Mouse (Mus musculus) urinary bladder, postnatal 36 days (tissue): ENCODE results near the gene Uqcr11.

ENCODE experiments used
- DNase-seq, 2 experiments: peaks; one replicate each; pipeline ENCODE4 v3.0.0; 2022; ENCODE audit warnings: low spot score in 2 of 2, mixed read lengths in 1 of 2

The Uqcr11 gene

DNA sequence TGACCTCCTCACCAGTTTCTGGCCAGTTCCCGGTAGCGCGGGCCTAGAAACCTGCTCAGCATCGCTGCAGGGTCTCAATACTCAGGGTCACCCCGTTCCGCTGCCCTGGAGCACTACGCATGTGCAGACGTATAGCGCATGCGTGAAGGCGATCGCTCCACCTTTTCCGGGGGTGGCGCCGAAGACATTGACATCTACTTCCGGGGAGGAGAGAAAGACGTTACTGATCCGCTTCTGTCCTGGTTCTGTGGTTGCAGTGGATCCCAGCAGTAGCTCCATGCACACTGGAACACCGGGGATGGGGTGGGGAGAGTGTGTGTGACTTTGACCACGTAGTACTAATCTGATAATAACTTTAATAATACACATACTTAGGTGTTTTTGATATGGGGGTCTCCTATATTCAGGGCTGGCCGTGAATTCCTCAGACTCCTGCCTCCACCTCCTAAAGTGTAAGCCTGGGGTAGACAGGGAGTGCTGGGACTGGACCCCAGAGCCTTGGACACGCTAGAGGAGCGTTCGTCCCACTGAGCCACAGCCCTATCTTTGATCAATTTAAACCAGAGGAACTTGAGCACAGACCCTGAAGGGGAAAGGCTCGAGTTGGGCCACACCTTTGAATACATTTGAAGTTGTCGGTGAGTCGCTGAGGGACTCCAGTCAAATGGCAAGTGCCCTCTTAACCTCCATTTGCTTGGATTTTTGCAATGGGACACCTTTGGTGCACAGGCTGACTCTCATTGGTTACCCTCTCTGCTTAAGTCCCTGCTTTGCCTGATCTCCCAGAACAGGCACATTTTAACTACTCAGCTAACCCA is at the start of gene Uqcr11:
Uqcr11 (minus strand) TSS at position 147 of the 818 bp plus-strand sequence.
- DNase-seq: peak; percentile 86 to 93

DNA sequence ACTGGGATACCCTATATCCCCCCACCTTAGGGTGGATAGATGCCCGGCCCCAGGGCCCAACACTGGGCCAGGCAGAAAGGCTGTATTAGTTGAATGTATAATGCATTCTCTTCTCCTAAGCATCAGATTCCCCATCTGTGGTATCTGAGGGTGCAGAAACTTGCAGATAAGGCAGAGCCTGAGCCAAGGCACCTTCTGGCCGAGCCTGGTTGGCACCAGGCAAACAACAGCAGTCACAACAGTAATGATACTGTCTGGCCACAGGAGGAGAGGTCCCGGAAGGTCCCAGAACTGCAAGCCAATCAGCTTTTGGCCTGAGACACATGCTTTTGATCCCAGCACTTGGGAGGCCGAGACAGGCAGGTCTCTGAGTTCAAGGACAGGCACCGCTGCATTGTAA is 49.1 kb upstream of the Uqcr11 start:
- DNase-seq: no peak

DNA sequence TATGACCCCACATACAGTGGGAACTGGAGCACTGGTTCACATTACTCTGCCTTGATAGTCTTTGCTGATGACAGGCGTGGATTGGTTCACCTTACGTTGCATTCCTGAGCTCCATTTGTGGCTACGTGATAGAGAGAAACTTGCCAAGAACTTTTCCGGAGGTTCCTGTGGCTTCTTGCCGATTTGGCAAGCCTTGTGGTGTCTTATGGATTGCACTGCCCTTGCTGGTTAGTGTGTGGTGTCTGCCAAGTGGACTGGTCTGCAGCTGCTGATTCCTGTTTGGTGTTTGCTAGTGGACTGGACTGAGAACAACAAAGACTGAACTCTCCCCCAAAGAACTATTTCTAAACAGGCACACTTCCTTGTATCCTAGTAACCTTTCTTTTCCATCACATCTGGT is 48.2 kb upstream of the Uqcr11 start:
- no peak for DNase-seq

DNA sequence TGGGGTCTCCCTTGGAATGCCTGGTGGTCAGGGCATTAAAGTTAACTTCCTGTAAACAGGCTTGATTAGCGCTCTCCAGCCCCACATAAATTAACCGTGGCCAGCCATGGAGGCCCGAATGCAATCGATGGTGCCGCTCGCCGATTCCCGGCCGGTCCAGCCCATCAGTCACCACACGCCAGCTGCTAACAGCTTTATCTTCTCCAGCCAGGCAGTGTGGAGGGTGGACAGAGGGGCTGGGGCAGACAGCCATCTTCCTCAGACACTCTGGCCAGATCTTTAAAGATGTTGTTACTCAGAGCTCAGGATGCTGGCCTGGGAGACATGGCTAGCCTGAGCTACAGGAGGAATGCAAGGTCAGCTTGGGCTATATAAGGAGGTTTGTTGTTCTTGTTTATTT is 47.0 kb upstream of the Uqcr11 start:
- no peak for DNase-seq

DNA sequence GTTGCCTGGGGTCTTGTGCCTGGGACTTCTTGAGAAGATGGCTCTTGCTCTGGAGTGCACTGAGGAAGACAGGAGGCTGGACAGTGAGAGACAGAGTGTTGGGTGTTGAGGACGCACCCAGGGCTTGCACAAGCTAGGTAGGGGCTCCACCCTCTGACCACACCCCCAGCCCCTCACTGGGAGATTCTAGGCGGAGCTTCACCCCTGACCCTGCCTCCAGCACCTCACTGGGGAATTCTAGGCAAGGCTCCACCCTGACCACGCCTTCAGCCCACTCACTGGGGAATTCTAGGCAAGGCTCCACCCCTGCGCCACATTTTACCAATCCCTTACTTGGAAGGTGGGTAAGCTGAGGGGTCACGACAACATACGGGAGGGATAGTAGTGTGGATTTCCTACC is 44.0 kb upstream of the Uqcr11 start:
- DNase-seq: no peak

DNA sequence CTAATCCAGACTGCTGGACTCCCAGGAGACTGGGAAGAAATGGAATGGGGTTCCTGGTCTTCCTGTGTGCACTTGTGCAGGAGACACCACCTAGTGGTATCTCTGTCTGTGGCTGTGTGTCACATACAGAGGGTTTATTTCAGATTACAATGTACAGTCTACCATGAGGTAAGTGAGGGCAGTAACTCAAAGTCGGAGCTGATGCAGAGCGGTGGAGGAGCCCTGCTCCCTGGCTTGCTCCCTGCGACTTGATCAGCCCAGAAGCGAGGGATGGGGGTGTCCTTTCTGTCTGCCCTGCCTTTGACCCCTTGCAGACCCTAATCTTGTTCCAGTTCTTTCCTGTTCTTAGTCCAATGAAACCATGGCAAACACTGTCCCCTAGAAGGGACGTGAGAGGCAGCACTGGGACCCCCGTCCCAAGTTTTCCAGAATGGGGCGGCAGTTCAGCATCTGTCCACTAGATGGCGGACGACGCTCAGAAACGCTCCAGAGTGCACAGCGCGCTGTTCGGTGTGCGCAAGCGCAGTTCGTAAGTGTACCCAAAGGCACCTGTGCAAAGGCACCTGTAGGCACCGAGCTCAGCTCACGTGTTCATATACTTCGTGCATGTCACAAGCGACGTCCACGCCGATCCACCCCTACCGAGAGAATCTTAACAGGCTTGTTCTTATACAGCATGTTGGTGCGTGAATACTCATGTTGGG is 39.4 kb upstream of the Uqcr11 start:
- DNase-seq: peak; percentile 56 to 79

DNA sequence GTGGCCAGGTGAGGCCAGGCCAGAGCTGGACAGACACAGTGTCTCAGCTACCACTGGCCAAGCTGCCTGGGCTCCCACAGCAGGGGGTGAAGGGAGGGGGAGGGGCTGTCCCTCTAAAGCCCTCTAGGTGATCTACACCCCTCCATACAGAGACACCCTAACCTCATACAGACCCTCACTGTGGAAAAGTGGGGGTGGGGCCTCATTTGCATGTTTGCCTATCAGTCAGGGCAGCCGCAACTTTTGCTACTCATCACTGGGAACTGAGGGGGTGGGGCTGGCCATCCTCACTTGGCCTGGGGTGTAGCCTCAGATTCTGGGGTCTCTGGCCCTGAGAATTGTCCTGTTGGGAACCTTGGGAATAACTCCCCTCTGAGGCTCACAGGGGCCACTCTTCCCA is 38.4 kb upstream of the Uqcr11 start:
- DNase-seq: no peak

DNA sequence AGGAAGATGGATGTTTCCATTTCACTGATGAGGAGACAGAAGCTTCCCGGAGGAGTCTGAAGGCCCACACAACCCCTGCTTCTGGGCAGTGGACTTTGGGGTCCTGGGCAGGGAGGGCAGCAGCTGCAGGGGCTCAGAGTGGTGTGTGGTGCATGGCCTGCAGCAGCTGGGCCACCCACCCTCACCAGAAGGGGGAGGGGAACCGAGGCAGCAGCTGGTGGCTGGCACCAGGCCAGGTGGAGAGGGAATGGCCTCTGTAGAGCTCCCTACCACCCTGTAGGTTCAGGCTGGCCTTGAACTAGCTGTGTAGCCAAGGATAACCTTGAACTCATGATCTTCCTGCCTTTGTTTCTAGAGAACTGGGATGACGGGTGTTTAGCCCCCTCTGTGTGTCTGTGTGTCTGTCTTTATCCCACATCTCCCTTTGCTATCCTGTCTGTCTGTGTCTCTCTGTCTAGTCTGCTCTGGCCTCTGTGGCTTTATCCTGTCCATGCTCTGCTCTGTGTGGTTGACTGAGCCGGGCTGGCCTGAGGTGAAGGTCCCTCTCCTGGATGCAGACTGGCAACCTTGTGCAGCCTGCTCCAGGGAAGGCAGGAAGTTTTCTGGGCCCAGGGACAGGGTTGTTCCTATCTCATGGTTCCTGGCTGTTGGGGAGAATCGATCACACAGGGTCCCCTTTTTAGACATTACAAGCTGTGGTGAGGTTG is 37.9 kb upstream of the Uqcr11 start:
- no peak for DNase-seq

DNA sequence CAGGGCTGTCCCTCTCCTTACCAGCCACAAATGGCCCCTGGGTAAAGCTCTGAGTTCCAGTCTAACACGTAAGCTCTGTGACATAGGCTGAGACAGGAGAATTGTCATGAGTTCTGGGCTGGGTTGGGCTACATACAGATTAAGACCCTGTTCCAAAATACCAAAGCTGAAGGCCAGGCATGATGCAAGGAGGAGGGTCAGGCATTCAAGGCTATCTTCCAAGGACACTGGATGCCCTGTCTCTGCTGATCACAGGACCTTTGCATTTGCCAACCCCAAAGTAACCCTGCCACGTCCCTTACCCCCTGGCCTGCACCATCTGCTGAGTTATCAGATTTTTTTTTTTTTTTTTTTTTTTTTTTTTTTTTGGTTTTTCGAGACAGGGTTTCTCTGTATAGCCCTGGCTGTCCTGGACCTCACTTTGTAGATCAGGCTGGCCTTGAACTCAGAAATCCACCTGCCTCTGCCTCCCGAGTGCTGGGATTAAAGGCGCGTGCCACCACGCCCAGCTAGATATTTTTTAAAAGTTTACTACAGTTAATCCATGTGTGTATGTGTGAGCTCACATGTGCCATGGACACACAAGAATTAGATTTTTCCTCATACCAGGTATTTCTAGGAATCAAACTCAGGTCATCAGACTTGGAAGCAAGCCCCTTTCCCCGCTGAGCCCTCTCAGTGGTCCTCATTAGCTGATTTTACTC is 37.1 kb upstream of the Uqcr11 start:
- no peak for DNase-seq

DNA sequence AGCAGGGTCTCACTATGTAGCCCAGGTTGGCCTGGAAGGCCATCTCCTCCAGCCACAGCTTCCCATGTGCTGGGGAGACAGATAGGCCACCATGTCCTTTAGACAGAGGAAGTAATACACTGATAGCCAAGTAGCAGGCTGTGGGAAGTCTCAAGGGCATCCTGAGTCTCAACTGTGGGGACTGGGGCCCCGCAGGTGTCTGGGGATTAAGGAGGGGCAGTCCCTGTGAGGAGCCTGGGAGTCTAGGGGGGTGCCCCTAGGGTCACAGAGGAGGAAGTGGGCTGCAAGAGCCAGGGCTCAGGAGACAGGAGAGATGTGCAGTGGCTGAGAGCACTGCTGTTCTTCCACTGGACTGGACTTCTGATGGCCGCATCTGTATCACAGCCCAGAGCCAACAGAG is 36.4 kb upstream of the Uqcr11 start:
- DNase-seq: no peak

DNA sequence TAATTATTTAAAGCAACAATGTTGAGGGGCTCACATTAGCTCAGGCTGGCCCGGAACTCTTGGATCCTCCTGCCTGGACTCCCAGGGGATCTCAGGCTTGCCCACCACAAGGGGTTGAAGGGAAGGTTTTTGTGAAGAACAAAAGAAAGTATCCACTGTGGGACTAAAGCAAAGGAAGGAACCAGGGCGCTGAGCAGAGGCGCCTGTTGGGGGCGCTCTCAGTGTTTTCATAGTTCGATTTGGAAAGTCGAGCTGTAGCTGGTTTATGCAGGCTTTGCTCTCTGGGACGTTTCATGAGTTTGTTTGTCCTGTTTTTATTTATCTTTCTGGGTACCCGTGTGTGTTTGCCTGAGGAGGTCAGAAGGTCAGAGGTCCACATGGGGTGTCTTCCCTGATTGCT is 35.0 kb upstream of the Uqcr11 start:
- no peak for DNase-seq

DNA sequence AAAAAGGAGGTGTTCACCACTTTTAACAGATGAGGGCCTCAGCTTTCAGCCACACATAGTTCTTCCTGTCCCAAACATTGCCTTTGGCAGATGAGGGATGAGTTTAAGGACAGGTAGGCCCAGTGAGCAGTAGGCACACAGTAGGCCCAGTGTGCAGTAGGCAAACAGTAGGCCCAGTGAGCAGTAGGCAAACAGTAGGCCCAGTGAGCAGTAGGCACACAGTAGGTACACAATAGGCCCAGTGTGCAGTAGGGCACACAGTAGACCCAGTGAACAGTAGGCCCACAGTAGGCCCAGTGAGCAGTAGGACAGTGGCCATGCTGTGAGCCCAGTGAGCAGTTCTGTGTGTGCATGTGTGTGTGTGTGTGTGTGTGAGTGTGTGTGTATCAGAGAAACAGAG is 33.4 kb upstream of the Uqcr11 start:
- no peak for DNase-seq

DNA sequence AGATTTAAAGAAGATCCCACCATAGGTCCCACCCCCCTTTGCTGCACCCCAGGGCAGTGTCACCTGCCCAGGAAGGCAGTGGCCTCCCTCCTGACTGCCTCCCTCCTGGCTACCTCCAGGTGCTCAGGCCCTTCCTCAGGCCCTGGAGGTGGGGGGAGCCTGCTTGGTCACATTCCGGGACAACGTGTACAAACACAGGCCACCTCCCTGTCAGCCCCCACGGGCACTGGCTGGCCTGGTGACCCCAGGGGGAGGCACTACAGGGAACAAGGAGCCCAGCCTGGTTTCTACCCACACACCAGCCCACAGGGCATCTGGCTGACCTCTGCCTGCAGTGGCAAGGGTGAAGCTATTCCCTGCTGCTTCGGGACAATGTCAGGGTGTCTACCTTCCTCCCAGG is 31.3 kb upstream of the Uqcr11 start:
- DNase-seq: peak; percentile 33 to 57

DNA sequence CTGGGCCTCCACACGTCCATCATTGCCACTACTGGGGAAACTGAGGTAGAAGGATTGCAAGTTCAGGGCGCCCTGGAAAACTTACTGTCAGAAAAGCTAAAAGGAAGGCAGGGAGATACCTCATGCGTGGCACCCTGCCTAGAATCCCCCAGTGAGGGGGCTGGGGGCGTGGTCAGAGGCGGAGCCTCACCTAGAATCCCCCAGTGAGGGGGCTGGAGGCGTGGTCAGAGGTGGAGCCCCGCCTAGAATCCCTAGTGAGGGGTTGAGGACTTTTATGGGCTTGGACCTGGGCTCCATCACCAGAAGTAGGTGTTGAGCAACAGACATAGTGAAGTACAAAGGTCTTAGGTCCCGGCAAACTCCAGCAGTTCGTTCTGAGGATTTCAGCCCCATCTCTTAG is 29.6 kb upstream of the Uqcr11 start:
- peak; percentile 26 to 40 for DNase-seq

DNA sequence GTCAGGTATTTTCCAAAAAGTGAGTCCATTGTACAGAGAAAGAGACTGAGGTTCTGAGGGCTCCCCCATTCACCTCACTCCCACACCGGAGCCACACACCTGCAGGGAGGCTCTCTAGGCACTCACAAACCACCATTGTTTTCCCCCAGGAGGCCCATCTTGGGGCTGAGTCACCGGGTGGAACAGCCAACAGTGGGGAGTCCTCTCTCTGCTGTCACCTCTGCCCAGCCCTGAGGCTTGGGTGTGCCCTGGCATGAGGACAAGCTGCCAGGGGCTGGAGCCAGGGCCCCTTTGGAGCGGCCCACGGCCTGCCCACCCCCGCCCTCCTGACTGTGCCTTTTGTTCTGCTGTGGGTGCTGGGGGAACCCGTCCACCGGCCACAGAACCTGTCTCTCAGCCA is 29.1 kb upstream of the Uqcr11 start:
- peak; percentile 48 to 61 for DNase-seq

DNA sequence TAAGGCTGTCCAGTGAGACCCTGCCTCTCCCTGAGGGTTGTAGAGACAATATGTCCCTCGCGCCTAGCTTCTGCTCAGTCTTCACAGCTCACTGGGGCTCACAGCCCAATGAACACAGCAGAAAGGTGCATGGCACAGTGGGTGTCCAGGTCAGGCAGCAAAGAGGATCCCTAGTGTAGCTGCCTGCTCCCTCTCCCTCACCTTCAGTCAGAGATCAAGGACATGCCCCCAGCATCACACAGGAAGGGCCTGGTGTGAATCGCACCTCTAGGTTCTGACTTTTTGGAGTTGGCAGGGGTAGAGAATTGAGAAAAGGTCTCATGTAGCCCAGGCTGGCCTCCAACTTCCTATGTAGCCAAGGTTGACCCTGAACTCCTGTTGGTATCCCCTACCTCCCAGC is 28.2 kb upstream of the Uqcr11 start:
- DNase-seq: no peak

DNA sequence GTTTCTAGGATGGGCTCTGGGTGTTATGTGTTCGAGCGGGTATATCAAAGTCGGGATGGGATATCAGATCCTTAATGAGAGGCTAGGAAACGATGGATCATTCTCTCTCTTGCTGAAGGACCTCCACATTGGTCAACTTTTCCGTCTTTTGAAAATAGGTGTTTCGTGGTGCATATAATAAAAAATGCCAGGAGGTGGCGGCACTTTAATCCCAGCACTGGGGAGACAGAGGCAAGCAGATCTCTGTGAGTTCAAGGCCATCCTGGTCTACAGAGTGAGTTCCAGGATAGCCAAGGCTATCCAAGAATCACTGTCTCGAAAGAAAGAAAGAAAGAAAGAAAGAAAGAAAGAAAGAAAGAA is 27.6 kb upstream of the Uqcr11 start:
- DNase-seq: no peak

DNA sequence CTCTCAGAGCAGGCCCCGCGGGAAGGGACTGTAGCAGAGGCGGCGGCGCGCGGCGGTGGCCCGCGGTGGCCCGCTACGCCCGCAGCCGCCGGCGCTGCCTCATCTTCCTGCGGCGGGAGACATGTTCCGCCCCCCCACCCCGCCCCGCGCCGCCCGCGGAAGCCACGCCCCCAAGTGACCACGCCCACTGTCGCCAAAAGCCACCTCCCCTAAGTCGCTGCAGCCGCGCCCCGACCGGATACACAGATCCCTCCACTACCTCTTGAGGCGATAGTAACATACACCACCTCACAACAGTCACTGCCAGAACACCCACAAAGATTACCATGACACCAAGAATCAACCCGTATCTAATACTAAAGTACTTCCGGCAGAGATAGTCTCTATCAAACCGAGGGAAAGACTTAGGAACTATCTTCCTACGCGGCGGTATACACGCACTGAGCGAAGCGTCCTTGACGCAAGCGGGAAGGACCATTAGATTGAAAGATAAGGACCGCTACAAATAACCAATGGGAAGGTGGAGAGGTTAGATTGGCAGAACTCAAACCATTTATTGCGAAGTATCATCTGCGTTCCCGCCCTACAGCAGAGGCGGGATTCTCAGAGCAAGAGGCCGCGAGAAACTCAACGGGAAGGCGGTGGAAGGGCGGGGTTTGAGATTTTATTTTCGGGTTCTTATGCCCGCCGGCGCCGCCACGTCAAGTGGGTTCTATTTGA is 27.0 kb upstream of the Uqcr11 start, which contains the start of gene Tcf3:
Tcf3 (minus strand) TSS at position 135 of the 720 bp plus-strand sequence.
- DNase-seq: peak; percentile 85 to 96

DNA sequence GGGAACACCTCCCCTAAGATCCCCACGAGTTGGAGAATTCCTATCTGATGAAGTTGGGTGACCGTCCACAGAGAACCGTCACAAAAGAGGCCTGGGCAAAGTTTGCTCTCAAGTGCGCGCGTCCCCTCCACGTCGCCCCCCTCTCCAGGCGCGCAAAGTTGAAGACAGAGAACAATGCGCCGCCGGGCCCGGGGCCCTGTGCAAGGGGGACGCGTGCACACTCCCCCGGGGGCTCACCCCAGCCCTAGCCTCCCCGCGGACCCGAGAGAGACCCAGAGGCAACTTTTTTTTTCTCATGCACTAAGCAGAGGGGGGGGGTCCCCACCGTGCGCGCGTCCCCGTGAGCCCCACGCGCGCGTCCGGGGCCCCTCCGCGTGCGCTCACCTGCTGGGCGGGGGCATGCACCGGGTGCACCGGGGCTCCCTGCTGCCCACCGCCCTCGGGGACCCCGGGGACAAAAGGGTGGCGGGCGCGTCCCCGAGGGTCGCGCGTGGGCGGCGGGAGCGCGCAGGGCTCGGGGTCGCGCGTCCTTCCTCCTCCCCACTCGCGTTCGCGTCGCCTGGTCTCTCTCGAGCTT is 26.4 kb upstream of the Uqcr11 start:
- peak in 1 of 2 experiments; percentile 24 for DNase-seq

DNA sequence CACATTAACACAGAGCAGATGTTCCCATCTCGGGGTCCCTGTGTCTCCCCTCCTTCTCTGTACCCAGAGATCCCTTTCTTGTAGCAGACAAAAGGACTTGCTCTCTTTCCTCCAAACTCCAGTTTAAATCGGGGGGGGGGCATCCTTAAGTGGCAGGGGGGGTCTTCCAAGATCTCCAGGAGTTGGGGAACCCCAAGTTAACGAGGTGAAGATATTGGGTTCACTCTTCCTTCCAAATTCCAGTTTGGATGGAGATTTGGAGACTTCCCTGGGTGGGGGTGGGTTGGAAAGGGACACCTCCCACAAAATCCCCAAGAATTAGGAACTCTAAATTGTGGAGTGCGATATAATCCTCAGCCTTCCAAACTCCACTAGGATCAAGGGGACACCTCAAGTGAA is 25.8 kb upstream of the Uqcr11 start:
- no peak for DNase-seq
